Mouse (Mus musculus) ES-E14 (cell line): ENCODE data around the gene Itgb7. TPM values are rescaled to one million over a fixed set of nuclear protein-coding genes. Genes with fewer than 3 reads are reported as not detected.

Experiments used
- DNase-seq: peaks from one replicate; pipeline ENCODE4 v3.0.0-alpha.2; 2013; ENCODE audit warnings: low read depth, low spot score
- H3K27ac ChIP-seq: 2 replicates; pipeline ENCODE4 v1.5.1; 2012; ENCODE audit warnings: low read depth, mild to moderate bottlenecking, low read length, moderate library complexity, mixed read lengths; ENCODE audit not compliant: poor library complexity, insufficient read depth, severe bottlenecking
- H3K36me3 ChIP-seq: 2 replicates; pipeline ENCODE4 v1.6.1; 2012; ENCODE audit warnings: mild to moderate bottlenecking, low read length, moderate library complexity, mixed read lengths; ENCODE audit not compliant: control insufficient read depth, poor library complexity, insufficient read depth, severe bottlenecking
- H3K4me1 ChIP-seq, 2 experiments: fragments of 150-350 bp in 1 of 2; sonication (generic) in 1 of 2; 2 replicates each; pipeline ENCODE4 v1.6.1; 2012; ENCODE audit warnings: low read length in 2 of 2, mild to moderate bottlenecking in 1 of 2, mixed read lengths in 1 of 2; ENCODE audit not compliant: control insufficient read depth in 2 of 2, insufficient read depth in 2 of 2, poor library complexity in 1 of 2
- H3K4me3 ChIP-seq, 2 experiments: fragments of 150-350 bp in 1 of 2; sonication (generic) in 1 of 2; 2 replicates each; pipeline ENCODE4 v1.5.1; 2012; ENCODE audit warnings: low read length in 2 of 2, low read depth in 1 of 2, mild to moderate bottlenecking in 1 of 2, mixed read lengths in 1 of 2; ENCODE audit not compliant: insufficient read depth in 1 of 2, poor library complexity in 1 of 2, severe bottlenecking in 1 of 2
- H3K9ac ChIP-seq: 2 replicates; pipeline ENCODE4 v1.6.1; 2012; ENCODE audit warnings: low read depth, mild to moderate bottlenecking, low read length, mixed read lengths; ENCODE audit not compliant: poor library complexity, insufficient read depth, severe bottlenecking
- H3K9me3 ChIP-seq: fragments of 150-350 bp; sonication (generic); 2 replicates; pipeline ENCODE4 v1.6.1; 2012; ENCODE audit warnings: low read depth, mild to moderate bottlenecking, low read length; ENCODE audit not compliant: control insufficient read depth, insufficient read depth
- CHD2 ChIP-seq: IDR thresholded peaks from 2 replicates; pipeline ENCODE4 v1.6.1; 2014; ENCODE audit warnings: mild to moderate bottlenecking, low read depth, low read length, inconsistent platforms
- HCFC1 ChIP-seq: IDR thresholded peaks from 2 replicates; pipeline ENCODE4 v1.6.1; 2012; ENCODE audit warnings: low read length, inconsistent platforms, borderline replicate concordance; ENCODE audit not compliant: insufficient read depth
- MAFK ChIP-seq: IDR thresholded peaks from 2 replicates; pipeline ENCODE4 v1.6.1; 2014; ENCODE audit warnings: mild to moderate bottlenecking, low read depth, low read length, inconsistent platforms; ENCODE audit not compliant: insufficient read depth
- ZC3H11A ChIP-seq: IDR thresholded peaks from 2 replicates; pipeline ENCODE4 v1.6.1; 2012; ENCODE audit warnings: low read depth, mild to moderate bottlenecking, inconsistent platforms, low read length, borderline replicate concordance
- ZNF384 ChIP-seq: IDR thresholded peaks from 2 replicates; pipeline ENCODE4 v1.6.1; 2012; ENCODE audit warnings: low read depth, low read length, inconsistent platforms
- in situ Hi-C, 2 experiments: fragments of 600-800 bp; cut with MboI; formaldehyde crosslinking; loops; one replicate each; pipeline ENCODE4 v1.15.1; 2025; ENCODE audit warnings: low sequenced_read_pairs in 2 of 2, inconsistent platforms in 1 of 2; ENCODE audit not compliant: unreplicated experiment in 2 of 2
- total RNA-seq: library from RNA; depleted of rRNA; stranded (reverse); fragments of 300-350 nt; gene quantifications from 2 replicates; pipeline ENCODE4 v1.2.3, GENCODE M21; 2012; rRNA removed

Gene Itgb7
- total RNA-seq, 1 experiment, result 34.0 TPM

GRCm38 (mm10) chr15:102167620-102168021 is 64.1 kb downstream of the Itgb7 start:
- TF ChIP-seq ZC3H11A (no peak), ZNF384 (no peak), HCFC1 (no peak), MAFK (no peak), CHD2 (no peak)
- Histone ChIP-seq H3K36me3 (0 out of 2 replicates have a peak, but pooled peaks cover 1% of the 10 kb centered on the region), H3K9ac (no peak overlapping the region), H3K27ac (no peak overlapping the region; the same call in 1 of the 2 replicates), H3K4me3 (no peak overlapping the region), H3K9me3 (no peaks in the 10 kb centered on the region), H3K4me1 (no peaks in the 10 kb centered on the region)
- no peak for DNase-seq
- in situ Hi-C loops, result no loop called here

Other genes with a start within 250 kb of the Itgb7 start
- gene Krt8, start 227.5 kb downstream of the Itgb7 start, total RNA-seq, result 346 and 451 TPM in 2 replicates
- gene Krt18, start 203.8 kb downstream of the Itgb7 start, total RNA-seq, result 266 and 382 TPM in 2 replicates
- 361 and 417 TPM in 2 replicates for gene Eif4b, start 158.2 kb downstream of the Itgb7 start, total RNA-seq
- 4.5 and 4.9 TPM in 2 replicates for gene Tns2, start 131.5 kb downstream of the Itgb7 start, total RNA-seq
- 22.7 and 34.8 TPM in 2 replicates for gene Spryd3, start 95.7 kb downstream of the Itgb7 start, total RNA-seq
- gene Igfbp6, start 87.6 kb downstream of the Itgb7 start, total RNA-seq, result 4.2 and 7.5 TPM in 2 replicates
- 5.3 and 9.5 TPM in 2 replicates for gene Soat2, start 81.4 kb downstream of the Itgb7 start, total RNA-seq
- 97.3 and 98.5 TPM in 2 replicates for gene Zfp740, start 28.7 kb downstream of the Itgb7 start, total RNA-seq
- gene Csad, start 27.2 kb downstream of the Itgb7 start, total RNA-seq, result 47.3 and 51.9 TPM in 2 replicates
- gene Rarg, start 25.6 kb upstream of the Itgb7 start, total RNA-seq, result 101 and 115 TPM in 2 replicates
- gene Gm9918, start 38.6 kb upstream of the Itgb7 start, total RNA-seq, result 0.45 and 1.0 TPM in 2 replicates
- gene Mfsd5, start 47.5 kb upstream of the Itgb7 start, total RNA-seq, result 89.9 and 95.7 TPM in 2 replicates
- 84.1 TPM in 2 replicates for gene Espl1, start 64.3 kb upstream of the Itgb7 start, total RNA-seq
- 139 and 201 TPM in 2 replicates for gene Pfdn5, start 94.2 kb upstream of the Itgb7 start, total RNA-seq
- gene Myg1, start 99.8 kb upstream of the Itgb7 start, total RNA-seq, result 84.7 and 109 TPM in 2 replicates
- 69.2 and 86.0 TPM in 2 replicates for gene Aaas, start 118.8 kb upstream of the Itgb7 start, total RNA-seq
- 0.09 TPM in 1 of 2 replicates, not detected in the other for gene Sp7, start 135.2 kb upstream of the Itgb7 start, total RNA-seq
- 93.4 and 130 TPM in 2 replicates for gene Sp1, start 174.2 kb upstream of the Itgb7 start, total RNA-seq
- 5.6 and 16.5 TPM in 2 replicates for gene Amhr2, start 213.4 kb upstream of the Itgb7 start, total RNA-seq
- 13.2 and 26.3 TPM in 2 replicates for gene Prr13, start 227.1 kb upstream of the Itgb7 start, total RNA-seq
- 206 and 377 TPM in 2 replicates for gene Pcbp2, start 238.6 kb upstream of the Itgb7 start, total RNA-seq